Mouse (Mus musculus): ENCODE measurements around the gene Rgs1.

DNA sequence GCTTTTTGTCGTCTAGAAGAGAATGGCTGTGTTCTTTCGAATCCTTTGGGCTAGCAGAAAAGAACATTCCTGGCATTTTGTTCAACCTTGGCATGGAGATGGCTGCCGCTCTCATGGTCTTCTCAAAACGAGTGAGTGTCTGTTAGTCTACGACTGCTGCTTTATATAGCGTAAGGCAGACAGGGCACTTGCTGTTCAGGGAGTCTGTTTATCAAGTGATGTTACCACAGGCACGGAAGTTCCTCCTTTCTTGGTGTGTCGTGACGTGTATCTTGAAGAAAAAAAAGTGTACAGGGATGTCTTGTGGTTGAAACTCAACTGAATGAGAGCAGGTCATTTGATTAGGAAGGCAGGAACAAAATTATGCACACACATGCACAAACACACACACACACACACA is at the start of gene Rgs1:
- TF ChIP-seq CTCF (conservative IDR thresholded peaks at IDR 0.05; ENCODE audit: low read length) (no peak), POU5F1 (IDR thresholded peaks at IDR 0.05; ENCODE audit: borderline replicate concordance, low read length) (no peak), NANOG (IDR thresholded peaks at IDR 0.05; ENCODE audit: borderline replicate concordance, low read length) (no peak)
